Mouse (Mus musculus): ENCODE results near the gene Fbxl13. TPM values are rescaled to one million over a fixed set of nuclear protein-coding genes. Genes with fewer than 3 reads are reported as not detected.
"Not testable (repeated sequence)": the region's sequence is repeated elsewhere in the genome, so short reads cannot be mapped to it uniquely, and the experiment has no call there.

Fbxl13 gene
- polyA plus RNA-seq, 2 experiments: 0.05 to 0.08 TPM

DNA sequence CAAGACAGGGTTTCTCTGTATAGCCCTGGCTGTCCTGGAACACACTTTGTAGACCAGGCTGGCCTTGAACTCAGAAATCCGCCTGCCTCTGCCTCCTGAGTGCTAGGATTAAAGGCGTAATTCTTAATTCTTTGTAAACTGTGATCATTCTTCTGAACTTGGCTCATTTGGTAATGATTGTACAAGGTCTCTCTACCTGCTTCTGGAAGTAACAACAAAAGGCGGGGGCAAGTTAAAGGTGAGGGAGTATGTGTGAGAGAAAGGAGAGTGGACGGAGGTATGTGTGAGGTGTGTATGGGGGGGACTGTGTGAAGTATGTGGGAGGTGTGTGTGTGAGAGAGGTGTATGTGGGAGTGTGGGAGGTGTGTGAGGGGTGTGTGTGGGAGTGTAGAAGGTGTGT is 45.5 kb downstream of the Fbxl13 start:
- WGBS (ENCODE audit: insufficient replicate concordance): 68% methylated on average over 4 of the region's 4 CpGs
- no peak overlapping the region for H3K27ac ChIP-seq
- no peak overlapping the region for H3K4me2 ChIP-seq (ENCODE audit: low read depth)
- no peak for ATAC-seq (ENCODE audit: insufficient read depth)
- no peak overlapping the region for H3K4me3 ChIP-seq (ENCODE audit: insufficient read depth in 1 of 2, low read depth in 2 of 2, low read length in 2 of 2)
- DNase-seq (ENCODE audit: low read depth in 3 of 3, low spot score in 3 of 3): no peak
- H3K9ac ChIP-seq (replicated peaks): no peak overlapping the region
- no peaks in the 10 kb centered on the region for H3K4me1 ChIP-seq (replicated peaks; ENCODE audit: control insufficient read depth in 2 of 2, insufficient read depth in 2 of 2, low read length in 1 of 2)
- TF ChIP-seq EP300 (IDR thresholded peaks at IDR 0.05; ENCODE audit: low read depth): no peak
- no peaks in the 10 kb centered on the region for H3K27me3 ChIP-seq (ENCODE audit: control insufficient read depth, insufficient read depth, low read length)
- H3K36me3 ChIP-seq (replicated peaks; ENCODE audit: control insufficient read depth, insufficient read depth, low read depth): no peaks in the 10 kb centered on the region
- H3K9me3 ChIP-seq (ENCODE audit: control insufficient read depth, low read length): no peaks in the 10 kb centered on the region

DNA sequence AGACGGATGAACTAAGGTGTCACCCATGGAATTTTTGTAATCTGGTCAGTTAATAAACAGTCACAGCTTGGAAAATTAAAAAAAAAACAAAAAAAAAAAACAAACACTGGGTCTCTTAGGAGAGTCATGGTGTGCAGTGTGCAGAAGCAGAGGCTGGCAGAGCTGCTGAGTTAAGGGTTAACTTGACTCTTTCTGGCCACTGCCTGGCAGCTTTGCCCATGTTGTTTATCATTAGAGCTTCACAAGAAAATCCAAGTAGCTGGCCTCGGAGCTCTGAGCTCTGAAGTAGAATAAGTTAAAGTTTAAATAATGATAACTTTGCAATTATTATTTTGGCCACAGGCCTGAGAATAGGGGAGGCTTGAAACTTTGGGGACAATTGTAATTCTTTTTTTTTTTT is 45.9 kb downstream of the Fbxl13 start:
- H3K4me2 ChIP-seq (ENCODE audit: low read depth); H3K27ac ChIP-seq; H3K36me3 ChIP-seq (replicated peaks; ENCODE audit: control insufficient read depth, insufficient read depth, low read depth); H3K9me3 ChIP-seq (ENCODE audit: control insufficient read depth, low read length); DNase-seq (ENCODE audit: low read depth in 3 of 3, low spot score in 3 of 3); H3K9ac ChIP-seq (replicated peaks); ATAC-seq (ENCODE audit: insufficient read depth); H3K4me3 ChIP-seq (ENCODE audit: insufficient read depth in 1 of 2, low read depth in 2 of 2, low read length in 2 of 2); H3K27me3 ChIP-seq (ENCODE audit: control insufficient read depth, insufficient read depth, low read length); H3K4me1 ChIP-seq (replicated peaks; ENCODE audit: control insufficient read depth in 2 of 2, insufficient read depth in 2 of 2, low read length in 1 of 2): not testable (repeated sequence)
- WGBS (ENCODE audit: insufficient replicate concordance): 40% methylated on average over 2 of the region's 2 CpGs

DNA sequence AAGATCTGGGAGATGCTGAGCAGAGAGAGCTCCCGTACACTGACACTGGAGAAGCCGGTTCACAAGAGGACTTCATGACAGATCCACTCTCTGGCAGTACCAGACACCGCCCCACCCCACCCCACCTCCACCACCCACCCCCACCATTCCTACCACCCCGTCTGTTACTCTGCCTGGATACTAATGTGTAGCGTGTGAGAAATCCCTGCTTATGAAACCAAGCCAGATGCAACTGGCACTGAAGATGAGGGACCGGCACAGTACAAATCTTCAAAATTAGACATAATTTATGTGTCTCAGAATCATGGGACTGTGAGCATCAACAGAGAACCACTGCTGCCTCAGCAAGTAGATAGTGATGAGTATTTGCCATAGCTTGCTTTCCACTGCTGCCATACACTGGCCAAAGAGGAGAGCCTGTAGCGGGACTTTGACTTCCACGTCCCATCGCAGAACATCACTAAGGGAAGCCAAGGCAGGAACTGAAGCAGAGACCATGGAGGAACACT is 52.2 kb downstream of the Fbxl13 start:
- no peak overlapping the region for H3K9ac ChIP-seq (replicated peaks)
- no peak for ATAC-seq (ENCODE audit: insufficient read depth)
- DNase-seq (ENCODE audit: low read depth in 3 of 3, low spot score in 3 of 3): no peak
- H3K36me3 ChIP-seq (replicated peaks; ENCODE audit: control insufficient read depth, insufficient read depth, low read depth): no peaks in the 10 kb centered on the region
- no peak for TF ChIP-seq EP300 (IDR thresholded peaks at IDR 0.05; ENCODE audit: low read depth)
- no peak for TF ChIP-seq CTCF (IDR thresholded peaks at IDR 0.05; ENCODE audit: low read depth)
- H3K4me3 ChIP-seq (ENCODE audit: insufficient read depth in 1 of 2, low read depth in 2 of 2, low read length in 2 of 2): no peak overlapping the region
- no peak overlapping the region for H3K27ac ChIP-seq
- H3K4me2 ChIP-seq (ENCODE audit: low read depth): no peak overlapping the region
- no peaks in the 10 kb centered on the region for H3K9me3 ChIP-seq (ENCODE audit: control insufficient read depth, low read length)
- WGBS (ENCODE audit: insufficient replicate concordance): 69% methylated on average over 9 of the region's 9 CpGs
- no peaks in the 10 kb centered on the region for H3K27me3 ChIP-seq (ENCODE audit: control insufficient read depth, insufficient read depth, low read length)
- H3K4me1 ChIP-seq (replicated peaks; ENCODE audit: control insufficient read depth in 2 of 2, insufficient read depth in 2 of 2, low read length in 1 of 2): no peaks in the 10 kb centered on the region

DNA sequence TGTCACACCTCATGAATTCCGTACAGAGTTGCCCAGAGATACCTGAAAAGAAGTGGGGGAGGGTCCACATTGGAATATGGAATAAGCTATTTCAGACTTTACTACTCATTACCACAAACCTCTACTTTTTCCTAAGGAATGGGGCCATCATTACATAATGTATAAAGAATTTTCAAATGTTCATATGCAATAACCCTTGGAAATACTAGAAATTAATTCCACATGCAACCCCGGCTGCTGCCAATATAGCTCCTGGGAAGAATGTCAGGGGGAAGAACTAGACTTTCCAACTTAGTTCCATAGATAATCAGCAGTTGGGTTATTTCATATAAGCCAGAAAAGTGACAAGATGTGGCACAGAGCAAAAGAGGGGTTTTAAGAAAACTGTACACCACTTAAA is 53.3 kb downstream of the Fbxl13 start:
- Histone ChIP-seq H3K27me3 (ENCODE audit: control insufficient read depth, insufficient read depth, low read length) (no peaks in the 10 kb centered on the region), H3K4me3 (ENCODE audit: insufficient read depth in 1 of 2, low read depth in 2 of 2, low read length in 2 of 2) (no peak overlapping the region), H3K4me2 (ENCODE audit: low read depth) (no peak overlapping the region), H3K9ac (replicated peaks) (no peak overlapping the region), H3K36me3 (replicated peaks; ENCODE audit: control insufficient read depth, insufficient read depth, low read depth) (no peaks in the 10 kb centered on the region), H3K27ac (no peak overlapping the region), H3K4me1 (replicated peaks; ENCODE audit: control insufficient read depth in 2 of 2, insufficient read depth in 2 of 2, low read length in 1 of 2) (no peaks in the 10 kb centered on the region), H3K9me3 (ENCODE audit: control insufficient read depth, low read length) (no peaks in the 10 kb centered on the region)
- no peak for TF ChIP-seq CTCF (IDR thresholded peaks at IDR 0.05; ENCODE audit: low read depth)
- TF ChIP-seq EP300 (IDR thresholded peaks at IDR 0.05; ENCODE audit: low read depth): no peak
- DNase-seq (ENCODE audit: low read depth in 3 of 3, low spot score in 3 of 3) (no peak), ATAC-seq (ENCODE audit: insufficient read depth) (no peak)
- 66% methylated on average over 2 of the region's 2 CpGs for WGBS (ENCODE audit: insufficient replicate concordance)

DNA sequence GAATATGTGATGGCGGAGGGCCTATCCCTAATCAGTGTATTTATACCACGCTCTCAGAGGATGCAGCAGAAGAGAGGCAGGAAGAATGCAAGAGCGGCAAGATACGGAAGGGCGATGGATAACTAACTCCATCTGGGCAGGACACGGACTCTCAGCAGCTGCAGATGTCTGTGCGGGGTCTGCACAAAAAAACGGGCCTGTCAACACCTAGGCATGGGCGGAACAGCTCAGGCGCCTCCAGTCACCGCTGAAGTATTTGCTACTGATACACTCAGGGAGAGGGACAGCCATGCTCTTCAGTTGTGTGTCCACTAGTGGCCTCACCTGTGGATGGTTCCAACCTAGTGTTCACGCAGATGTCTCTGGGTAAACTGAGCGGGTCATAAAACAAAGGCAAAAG is 57.2 kb downstream of the Fbxl13 start:
- no peak overlapping the region for H3K4me3 ChIP-seq (ENCODE audit: insufficient read depth in 1 of 2, low read depth in 2 of 2, low read length in 2 of 2)
- no peak for ATAC-seq (ENCODE audit: insufficient read depth)
- H3K27me3 ChIP-seq (ENCODE audit: control insufficient read depth, insufficient read depth, low read length): no peaks in the 10 kb centered on the region
- H3K27ac ChIP-seq: no peak overlapping the region
- H3K36me3 ChIP-seq (replicated peaks; ENCODE audit: control insufficient read depth, insufficient read depth, low read depth): no peaks in the 10 kb centered on the region
- WGBS (ENCODE audit: insufficient replicate concordance): 83% methylated on average over 13 of the region's 13 CpGs
- TF ChIP-seq EP300 (IDR thresholded peaks at IDR 0.05; ENCODE audit: low read depth) (no peak), CTCF (IDR thresholded peaks at IDR 0.05; ENCODE audit: low read depth) (no peak)
- no peak overlapping the region for H3K9ac ChIP-seq (replicated peaks)
- no peak overlapping the region for H3K4me2 ChIP-seq (ENCODE audit: low read depth)
- H3K9me3 ChIP-seq (ENCODE audit: control insufficient read depth, low read length): no peaks in the 10 kb centered on the region
- H3K4me1 ChIP-seq (replicated peaks; ENCODE audit: control insufficient read depth in 2 of 2, insufficient read depth in 2 of 2, low read length in 1 of 2): no peaks in the 10 kb centered on the region
- no peak for DNase-seq (ENCODE audit: low read depth in 3 of 3, low spot score in 3 of 3)

All from liver, embryonic 14.5 days (tissue).